Mouse (Mus musculus): Measurements from ENCODE around the gene Foxa2.

DNA sequence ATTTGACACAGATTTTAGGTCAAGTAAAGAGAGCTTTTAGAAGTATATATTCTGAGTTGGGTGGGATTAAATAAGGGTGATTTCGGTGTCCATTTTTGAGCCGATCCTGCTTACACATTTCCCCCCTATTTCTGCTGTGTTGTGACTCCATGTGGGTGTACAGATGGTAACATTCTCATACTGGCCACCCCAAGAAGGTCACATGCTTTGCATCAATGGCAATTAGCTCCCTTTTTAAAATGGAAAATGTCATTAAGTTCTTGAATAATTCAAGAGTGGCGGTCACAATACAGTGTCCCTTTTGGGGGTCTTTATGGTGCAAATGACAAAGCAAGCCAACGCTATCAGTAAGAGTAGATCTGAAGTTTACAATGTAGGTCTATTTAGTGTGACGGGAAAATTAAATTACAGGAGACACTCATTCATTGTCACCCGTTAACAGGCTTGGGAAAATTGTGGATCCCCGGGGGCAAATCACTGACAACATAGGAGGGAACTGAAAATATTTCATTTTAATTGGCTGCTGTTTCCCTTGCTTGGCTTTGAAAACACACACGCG, 17.6 kb downstream of the Foxa2 start:
- no peak for TF ChIP-seq CTCF (IDR thresholded peaks at IDR 0.05; ENCODE audit: low read depth)
- no peak for TF ChIP-seq EP300 (IDR thresholded peaks at IDR 0.05; ENCODE audit: low read depth)
